Mouse (Mus musculus): Measurements from ENCODE around the gene Ugt1a10. TPM values are rescaled to one million over a fixed set of nuclear protein-coding genes. Genes with fewer than 3 reads are reported as not detected.
"Not testable (repeated sequence)": the region's sequence is repeated elsewhere in the genome, so short reads cannot be mapped to it uniquely, and the experiment has no call there.

Ugt1a10 gene
- total RNA-seq (2021), result not detected

DNA sequence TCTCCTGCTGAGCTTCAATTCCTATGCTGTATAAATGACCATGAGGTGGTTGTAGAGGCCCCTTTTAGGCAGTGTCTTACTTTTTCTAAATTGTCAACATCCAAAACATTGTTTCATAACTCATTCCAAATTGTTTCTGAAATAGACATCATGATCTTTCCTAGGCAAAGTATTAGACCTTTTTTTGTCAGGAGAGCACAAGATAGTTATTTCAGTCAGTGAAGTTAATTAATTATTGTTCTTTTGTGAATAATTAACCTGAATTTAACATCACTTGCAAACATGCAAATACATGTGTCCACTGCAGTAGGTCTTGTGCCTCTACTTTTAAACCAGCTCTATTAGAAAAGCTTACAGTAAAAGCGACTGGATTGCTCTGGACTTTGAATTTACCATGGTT lies at the start of gene Ugt1a10:
Gene Ugt1a10, plus strand, starts transcription at position 301 of the 400 bp plus-strand sequence.
- no peak for DNase-seq (ENCODE audit: extremely low spot score in 1 of 2, low spot score in 1 of 2)

DNA sequence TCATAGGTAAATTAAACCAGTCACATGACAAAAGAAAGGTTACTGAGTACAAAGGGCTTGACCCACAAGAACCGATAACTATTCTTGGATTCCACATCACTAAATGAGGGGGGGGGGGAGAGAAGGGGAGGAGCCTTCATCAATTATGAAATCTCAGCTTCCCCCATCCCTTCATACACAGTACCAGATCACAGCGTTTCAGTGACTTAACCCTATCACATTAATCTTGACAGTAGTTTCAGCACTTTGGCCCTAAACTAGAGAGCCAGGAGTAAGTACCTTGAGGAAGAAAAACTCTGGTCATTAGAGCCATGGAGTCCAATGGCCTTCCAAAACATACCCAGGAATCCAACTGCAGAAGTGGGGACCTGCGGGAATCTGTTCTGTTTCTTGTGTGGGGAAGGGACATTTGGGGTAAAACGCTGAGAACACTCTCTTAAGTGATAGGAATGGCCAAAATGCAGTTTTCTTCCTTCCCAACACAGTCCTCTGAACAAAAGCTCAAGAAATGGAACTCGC lies 47.4 kb upstream of the Ugt1a10 start:
- DNase-seq (ENCODE audit: extremely low spot score in 1 of 2, low spot score in 1 of 2), result no peak

DNA sequence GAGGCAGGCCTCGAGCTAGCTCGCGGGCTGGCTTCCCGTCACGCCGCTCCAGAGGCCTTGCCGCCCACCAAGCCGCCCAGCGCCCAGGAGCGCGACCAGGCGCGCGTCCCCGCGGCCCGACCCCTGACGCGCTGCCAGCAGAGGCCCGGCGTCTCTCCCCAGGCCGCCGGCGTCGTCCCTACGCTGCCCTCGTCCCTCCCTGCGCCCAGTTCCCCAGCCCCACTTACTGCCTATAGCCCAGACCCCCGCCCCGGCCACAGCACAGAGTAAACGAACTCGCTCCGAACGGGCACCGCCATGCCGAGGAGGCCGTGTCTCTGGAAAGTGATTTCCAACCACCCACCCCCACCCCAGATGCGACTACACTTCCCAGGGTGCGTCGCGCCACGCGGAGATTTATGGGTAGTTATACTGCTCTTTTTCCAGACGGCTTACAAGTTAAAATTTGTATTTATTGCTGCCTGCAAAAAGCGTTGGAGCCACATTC lies 46.9 kb upstream of the Ugt1a10 start, which contains the start of gene Usp40:
Gene Usp40, minus strand, starts transcription at position 341 of the 487 bp plus-strand sequence.
- DNase-seq (ENCODE audit: extremely low spot score in 1 of 2, low spot score in 1 of 2), result peak; percentile 66 to 85

DNA sequence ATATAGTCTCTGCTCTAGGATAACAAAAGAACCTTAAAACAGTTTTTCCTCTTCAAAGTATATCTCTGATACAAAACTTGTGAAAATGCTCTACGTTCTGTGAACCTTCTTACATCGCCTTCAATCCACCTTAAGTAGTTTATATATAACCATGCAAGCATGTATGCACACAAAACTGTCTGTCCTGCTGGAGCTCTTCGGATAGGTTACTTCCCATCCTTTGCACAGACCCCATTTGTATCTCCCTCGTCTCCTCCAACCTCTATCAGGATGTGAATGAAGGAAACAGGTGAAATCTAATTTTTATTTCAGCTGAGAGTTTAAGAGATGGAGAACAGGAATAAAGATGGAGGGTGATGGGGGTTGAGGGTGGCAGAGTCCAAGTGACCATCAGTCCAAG lies 46.5 kb upstream of the Ugt1a10 start:
- DNase-seq (ENCODE audit: extremely low spot score in 1 of 2, low spot score in 1 of 2), result no peak

DNA sequence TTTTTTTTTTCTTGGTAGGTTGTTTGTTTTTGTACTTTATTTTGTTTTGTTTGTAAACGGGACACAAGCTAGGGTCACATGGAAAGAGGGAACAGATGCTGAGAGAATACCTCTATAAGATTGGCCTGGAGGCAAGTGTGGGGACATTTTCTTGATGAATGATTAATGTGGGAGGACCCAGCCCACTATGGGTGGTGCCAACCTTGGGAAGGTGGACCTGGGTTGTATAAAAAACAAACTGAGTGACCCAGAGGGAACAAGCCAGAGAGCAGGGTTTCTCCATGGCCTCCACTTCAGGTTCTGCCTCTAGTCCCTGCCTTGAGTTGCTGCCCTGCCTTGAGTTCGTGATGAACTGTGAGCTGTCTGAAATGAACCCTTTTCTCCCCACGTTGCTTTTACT lies 45.7 kb upstream of the Ugt1a10 start:
- DNase-seq (ENCODE audit: extremely low spot score in 1 of 2, low spot score in 1 of 2), result no peak

DNA sequence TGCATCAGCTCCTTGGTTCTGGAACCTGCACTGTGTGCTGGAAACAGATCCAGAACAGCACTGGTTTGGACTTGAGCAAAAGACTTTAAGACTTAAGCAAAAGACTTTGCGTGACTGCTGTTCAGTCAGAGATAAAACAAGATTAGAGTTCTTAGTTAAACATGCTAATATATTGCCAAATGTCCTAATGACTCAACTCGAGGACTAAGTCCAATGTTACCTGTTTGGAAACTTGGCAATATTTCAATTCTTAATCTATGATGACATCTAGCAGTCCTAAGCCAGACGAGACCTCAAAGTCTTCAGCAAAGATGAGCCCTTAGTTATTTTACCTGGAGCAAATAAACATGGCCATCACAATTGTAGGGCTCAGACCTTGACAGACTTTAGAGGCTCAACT lies 41.5 kb upstream of the Ugt1a10 start:
- no peak for DNase-seq (ENCODE audit: extremely low spot score in 1 of 2, low spot score in 1 of 2)

DNA sequence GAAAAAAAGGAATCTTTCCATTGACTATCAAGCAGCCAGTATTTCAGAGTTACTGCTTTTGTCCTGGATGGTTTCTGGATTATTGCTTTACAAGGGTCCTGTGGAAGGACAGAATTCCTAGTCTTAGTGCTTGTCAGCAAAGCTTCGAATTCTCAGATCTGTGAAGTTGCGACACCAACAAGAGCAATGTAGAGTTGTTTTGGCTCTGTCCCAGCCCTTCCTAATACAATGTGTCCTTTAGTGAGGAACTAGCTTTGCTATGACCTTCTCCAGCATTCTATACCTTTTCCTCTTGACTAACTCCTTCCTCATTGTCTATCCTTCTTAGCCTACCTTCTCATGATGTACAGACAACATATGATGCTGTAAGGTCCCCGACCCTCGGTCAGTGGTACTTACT lies 41.0 kb upstream of the Ugt1a10 start:
- DNase-seq (ENCODE audit: extremely low spot score in 1 of 2, low spot score in 1 of 2), result no peak

DNA sequence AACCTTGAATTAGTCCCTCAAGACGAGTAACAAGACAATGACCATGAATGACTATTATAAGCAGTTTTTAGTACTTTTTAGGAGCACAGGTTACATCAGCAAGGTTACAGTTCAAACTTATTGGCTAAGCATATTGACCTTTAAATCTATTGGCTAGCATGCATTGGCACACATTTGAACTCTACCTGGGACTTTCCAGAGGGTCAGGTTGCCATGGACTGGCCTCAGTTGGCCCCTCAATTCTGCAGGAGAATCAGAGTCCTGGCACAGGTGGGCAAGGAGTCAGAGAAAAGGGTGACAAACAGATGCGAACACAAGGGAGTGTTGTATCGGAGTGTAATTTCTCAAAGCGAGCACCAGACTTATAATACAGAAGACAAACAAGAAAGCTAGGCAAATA lies 40.5 kb upstream of the Ugt1a10 start:
- no peak for DNase-seq (ENCODE audit: extremely low spot score in 1 of 2, low spot score in 1 of 2)

DNA sequence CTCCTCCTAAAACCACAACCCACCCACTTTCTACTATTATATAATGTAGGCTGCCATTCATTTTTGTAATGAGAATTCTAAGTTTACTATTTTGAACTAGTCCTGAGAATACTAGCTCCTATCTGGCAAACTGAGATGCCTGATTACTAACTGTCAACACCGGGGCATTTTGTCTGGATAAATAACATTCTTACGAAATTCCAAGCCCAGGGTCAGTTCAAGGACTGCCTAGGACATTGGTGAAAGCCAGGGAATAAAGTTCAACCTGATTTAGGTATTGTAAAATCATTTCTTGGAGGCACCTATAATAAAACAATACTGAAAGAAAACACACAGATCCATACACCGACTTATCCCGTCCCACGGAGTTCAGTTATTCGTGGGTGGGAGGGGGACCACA lies 39.8 kb upstream of the Ugt1a10 start:
- DNase-seq (ENCODE audit: extremely low spot score in 1 of 2, low spot score in 1 of 2), result no peak

DNA sequence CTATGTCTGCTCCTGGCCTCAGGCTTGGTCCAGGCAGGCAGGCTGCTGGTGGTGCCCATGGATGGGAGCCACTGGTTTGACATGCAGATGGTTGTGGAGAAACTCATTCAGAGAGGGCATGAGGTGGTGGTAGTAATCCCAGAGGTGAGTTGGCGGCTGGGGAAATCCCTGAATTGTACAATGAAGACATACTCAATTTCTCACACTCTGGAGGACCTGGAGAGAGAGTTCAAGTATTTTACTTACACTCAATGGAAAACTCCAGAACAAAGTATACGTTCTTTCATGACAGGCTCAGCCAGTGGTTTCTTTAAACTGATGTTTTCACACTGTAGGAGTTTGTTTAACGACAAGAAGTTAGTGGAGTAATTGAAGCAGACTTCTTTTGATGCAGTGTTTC lies 29.9 kb upstream of the Ugt1a10 start:
- not testable (repeated sequence) for DNase-seq (ENCODE audit: extremely low spot score in 1 of 2, low spot score in 1 of 2)

DNA sequence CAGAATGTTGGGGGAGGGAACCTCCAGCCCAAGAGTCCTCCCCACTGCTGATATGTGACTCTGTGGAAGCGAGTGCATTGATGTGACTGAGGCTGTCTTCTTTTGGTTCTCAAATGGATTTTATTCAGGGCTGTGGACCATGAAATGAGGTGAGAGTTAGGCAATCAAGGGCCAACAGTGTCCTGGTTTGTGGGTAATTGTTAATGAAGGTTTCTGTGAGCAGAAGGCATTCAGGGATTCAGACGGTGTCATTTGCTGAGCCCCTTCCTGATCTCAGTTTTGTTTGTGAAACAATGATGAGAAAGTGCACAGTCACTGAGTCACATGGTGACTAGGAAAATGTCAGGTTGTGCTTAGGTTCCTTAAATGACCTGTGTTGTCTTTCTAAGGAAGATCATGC lies 12.1 kb upstream of the Ugt1a10 start:
- DNase-seq (ENCODE audit: extremely low spot score in 1 of 2, low spot score in 1 of 2), result not testable (repeated sequence)

DNA sequence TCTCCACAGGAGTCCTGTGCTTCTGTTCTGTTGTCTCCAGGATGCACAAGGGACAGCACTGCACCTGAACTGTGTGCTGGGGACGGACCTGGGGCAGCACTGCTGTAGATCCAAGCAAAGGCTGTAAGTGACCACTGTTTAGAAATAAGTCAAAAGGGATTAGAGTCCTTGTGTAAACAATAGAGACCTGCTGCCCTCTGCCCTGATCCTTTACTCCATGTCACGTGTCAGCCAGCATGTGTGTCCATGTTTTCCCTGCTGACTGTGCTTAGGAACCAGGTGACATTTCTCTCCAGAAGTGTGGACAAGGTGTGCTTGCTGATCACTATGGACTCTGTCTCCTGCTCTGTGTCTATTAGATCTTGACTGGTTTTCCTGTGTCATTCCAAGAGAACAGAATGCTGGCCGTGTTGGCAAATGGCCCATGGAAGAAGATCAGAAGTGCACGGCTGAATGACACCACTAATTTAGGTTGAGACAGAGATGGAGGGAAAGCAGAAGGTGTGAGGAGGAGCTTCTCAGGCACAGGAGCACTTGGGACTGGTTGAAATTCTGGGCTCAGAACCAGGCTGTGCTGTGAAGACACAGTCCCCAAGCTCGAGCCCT lies 10.3 kb upstream of the Ugt1a10 start:
- not testable (repeated sequence) for DNase-seq (ENCODE audit: extremely low spot score in 1 of 2, low spot score in 1 of 2)

DNA sequence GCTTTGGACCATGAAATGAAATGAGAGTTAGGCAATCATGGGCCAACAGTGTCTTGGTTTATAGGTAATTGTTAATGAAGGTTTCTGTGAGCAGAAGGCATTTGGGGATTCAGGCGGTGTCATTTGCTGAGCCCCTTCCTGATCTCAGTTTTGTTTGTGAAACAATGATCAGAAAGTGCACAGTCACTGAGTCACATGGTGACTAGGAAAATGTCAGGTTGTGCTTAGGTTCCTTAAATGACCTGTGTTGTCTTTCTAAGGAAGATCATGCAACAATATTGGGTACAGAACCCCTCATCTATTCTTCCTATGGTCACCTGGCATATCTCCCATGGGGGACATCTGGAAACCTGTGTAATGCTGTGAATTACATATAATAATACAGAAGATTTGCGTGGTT lies 7.8 kb upstream of the Ugt1a10 start:
- not testable (repeated sequence) for DNase-seq (ENCODE audit: extremely low spot score in 1 of 2, low spot score in 1 of 2)

DNA sequence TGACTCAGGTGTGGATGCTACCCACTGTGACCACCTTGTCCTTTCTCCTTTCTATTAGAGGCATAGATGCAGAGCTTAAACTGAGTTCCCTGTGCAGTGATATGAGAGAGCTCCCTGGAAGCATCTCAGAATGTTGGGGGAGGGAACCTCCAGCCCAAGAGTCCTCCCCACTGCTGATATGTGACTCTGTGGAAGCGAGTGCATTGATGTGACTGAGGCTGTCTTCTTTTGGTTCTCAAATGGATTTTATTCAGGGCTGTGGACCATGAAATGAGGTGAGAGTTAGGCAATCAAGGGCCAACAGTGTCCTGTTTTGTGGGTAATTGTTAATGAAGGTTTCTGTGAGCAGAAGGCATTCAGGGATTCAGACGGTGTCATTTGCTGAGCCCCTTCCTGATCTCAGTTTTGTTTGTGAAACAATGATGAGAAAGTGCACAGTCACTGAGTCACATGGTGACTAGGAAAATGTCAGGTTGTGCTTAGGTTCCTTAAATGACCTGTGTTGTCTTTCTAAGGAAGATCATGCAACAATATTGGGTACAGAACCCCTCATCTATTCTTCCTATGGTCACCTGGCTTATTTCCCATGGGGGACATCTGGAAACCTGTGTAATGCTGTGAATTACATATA lies 11.4 kb downstream of the Ugt1a10 start:
- not testable (repeated sequence) for DNase-seq (ENCODE audit: extremely low spot score in 1 of 2, low spot score in 1 of 2)

DNA sequence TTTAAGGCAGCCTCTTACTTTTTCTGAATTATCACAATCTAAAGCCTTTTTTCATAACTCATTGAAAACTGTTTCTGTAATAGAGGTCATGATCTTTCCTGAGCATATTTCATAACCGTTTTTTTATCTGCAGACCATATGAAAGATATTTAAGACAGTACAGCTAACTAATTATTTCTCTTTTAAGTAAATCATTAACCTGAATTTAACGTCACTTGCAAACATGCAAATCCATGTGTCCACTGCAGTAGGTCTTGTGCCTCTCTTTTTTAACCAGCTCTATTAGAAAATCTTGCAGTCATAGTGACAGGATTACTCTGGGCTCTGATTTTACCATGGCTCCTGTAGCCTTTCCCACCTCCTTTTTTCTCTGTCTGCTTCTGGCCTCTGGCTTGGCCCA lies 15.3 kb downstream of the Ugt1a10 start, which contains the start of gene Ugt1a9:
Gene Ugt1a9, plus strand, starts transcription at position 306 of the 400 bp plus-strand sequence.
- DNase-seq (ENCODE audit: extremely low spot score in 1 of 2, low spot score in 1 of 2), result no peak

DNA sequence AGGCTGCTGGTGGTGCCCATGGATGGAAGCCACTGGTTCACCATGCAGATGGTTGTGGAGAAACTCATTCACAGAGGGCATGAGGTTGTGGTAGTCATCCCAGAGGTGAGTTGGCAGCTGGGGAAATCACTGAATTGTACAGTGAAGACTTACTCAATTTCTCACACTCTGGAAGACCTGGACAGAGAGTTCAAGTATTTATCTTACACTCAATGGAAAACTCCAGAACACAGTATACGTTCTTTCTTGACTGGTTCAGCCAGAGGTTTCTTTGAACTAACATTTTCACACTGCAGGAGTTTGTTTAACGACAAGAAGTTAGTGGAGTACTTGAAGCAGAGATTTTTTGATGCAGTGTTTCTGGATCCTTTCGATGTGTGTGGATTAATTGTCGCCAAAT lies 15.7 kb downstream of the Ugt1a10 start:
- no peak for DNase-seq (ENCODE audit: extremely low spot score in 1 of 2, low spot score in 1 of 2)

DNA sequence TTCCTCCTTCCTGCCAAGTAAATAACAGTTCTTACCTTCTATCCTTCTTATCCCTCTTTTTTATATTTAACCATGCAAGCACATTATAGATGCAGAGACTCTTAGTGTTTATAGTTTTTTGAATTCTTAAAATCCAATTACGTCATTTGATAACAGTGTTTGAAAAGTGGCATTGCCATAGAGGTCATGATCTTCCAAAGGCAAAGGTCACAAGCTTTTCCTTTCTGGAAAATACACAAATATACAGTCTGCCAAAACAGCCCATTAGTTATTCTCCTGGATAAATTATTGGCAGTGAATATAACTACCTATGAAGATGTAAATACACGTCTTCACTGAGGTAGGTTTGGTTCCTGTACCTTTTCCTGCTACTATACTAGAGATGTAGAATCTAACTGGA lies 19.3 kb downstream of the Ugt1a10 start:
- no peak for DNase-seq (ENCODE audit: extremely low spot score in 1 of 2, low spot score in 1 of 2)

DNA sequence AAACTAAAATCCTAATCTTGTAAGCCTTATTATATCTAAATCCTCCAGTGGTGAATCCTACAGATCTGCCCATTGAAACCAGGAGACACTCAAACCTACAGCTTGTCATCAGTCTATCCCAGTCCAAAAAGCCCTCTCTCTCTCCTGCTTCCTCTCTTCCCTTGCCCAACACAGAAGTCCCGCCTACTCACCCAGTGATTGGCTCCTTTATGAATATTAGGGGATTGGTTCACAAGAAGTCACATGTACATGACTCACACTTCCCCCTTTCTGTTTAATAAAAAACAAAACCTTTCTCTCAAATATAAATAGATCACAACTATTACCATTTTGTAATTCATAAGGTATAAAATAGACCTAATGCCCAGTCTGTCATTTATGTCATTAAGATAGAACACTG lies 21.9 kb downstream of the Ugt1a10 start:
- DNase-seq (ENCODE audit: extremely low spot score in 1 of 2, low spot score in 1 of 2), result no peak

DNA sequence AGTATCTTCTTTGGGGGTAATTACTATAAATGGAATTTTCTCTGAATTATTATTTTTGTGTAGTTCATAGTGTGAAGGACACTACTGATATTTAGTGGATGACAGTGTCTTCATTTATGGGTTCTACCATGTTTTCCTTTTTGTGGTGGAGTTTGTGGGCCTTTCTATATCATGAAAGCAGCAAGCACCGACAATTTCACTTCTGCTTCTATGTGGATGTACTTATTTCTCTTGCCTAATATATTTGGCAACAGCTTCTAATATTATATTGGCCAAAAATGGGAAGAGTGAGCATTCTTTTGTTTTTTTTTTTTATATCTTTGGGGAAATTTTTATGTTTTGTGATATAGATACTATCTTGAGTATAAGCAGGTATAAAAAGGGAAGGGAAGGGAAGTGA lies 26.5 kb downstream of the Ugt1a10 start:
- no peak for DNase-seq (ENCODE audit: extremely low spot score in 1 of 2, low spot score in 1 of 2)

DNA sequence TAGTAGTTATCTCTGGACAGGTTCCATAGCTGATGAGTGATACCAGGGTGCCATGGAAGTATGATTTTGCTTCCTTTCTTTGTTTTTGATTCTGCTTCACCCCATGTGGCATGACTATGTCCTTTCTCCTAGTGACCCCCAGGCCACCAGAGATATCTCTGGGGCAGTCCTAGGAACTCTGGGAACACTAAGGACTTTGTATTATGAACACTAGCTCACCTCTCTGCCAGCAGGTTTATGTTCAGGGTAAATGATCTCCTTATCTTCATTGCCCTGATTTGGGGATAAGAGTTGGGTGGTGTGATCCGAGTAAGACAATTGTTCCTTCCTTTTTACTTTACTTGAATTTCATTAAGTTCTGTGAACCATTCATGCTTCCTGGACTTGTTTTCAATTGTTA lies 30.9 kb downstream of the Ugt1a10 start:
- DNase-seq (ENCODE audit: extremely low spot score in 1 of 2, low spot score in 1 of 2), result no peak

DNA sequence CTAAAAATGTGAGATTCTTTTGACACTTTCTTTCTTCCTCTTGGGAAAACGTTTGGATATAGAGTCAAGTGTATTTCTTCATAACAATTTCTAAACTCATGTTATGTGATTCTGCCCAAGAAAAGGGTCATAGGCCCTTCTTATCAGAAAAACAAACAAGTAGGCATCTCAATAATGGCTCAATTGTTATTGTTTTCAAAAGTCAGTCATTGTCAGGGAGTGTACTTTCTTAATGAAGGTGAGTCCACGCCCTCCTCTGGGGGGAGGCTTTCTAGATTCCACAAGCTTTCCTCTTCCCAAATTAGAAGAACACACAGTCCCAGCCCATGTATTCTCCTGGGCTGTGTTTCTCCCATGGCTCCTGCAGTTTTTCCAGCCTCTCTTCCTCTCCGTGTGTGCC lies 32.3 kb downstream of the Ugt1a10 start, which contains the start of gene Ugt1a8:
Gene Ugt1a8, plus strand, starts transcription at position 301 of the 400 bp plus-strand sequence.
- DNase-seq (ENCODE audit: extremely low spot score in 1 of 2, low spot score in 1 of 2), result no peak

DNA sequence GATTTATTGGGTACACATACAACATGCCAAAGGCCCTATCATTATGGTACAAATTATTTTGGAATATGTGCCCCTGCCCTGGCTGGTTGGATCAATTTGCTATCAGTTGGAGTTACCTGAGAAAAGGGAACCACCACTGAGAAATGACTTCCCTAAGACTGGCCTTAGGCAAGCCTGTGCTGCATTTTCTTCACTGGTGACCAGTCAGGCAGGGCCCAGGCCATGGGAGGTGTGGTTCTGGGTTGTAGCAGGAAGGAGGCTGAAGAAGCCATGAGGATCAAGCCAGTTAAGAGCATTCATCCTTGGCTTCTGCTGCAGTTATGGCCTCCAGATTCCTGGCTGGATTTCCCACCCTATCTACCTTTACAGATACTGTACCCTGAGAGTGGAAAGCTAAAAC lies 37.2 kb downstream of the Ugt1a10 start:
- no peak for DNase-seq (ENCODE audit: extremely low spot score in 1 of 2, low spot score in 1 of 2)

Data from layer of hippocampus, postnatal 25 days (tissue).